Mouse (Mus musculus) erythroblast, embryonic 14.5 days (primary cell): ENCODE measurements around the gene E2f7.

Experiments used
- GATA1 ChIP-seq: IDR thresholded peaks from 2 replicates; pipeline ENCODE4 v1.6.1; 2012; ENCODE audit warnings: low read length, inconsistent platforms, mixed read lengths
- TAL1 ChIP-seq: IDR thresholded peaks from 3 replicates; pipeline ENCODE4 v1.6.1; 2012; ENCODE audit warnings: low read length, inconsistent platforms, mixed read lengths

DNA sequence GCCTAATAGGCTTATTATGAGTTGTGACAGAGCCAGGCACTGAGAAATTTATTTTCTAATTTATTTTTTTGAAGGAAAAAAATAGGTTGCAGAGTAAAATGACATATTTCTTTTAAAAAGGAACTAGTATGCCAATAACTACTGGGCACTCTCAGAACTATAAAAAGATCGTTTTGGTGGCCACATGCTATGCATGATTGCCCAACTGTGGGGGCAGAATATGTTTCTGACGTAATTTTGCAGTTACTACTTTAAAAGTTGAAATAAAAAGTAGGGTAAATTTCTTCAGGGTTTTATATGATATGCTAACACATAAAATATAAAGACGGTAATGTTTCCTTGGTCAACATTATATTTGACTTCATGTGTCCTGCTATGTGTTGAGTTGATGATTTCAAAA, 76.5 kb downstream of the E2f7 start:
- TF ChIP-seq GATA1 (no peak), TAL1 (no peak)
